Mouse (Mus musculus) myocyte (in vitro differentiated cells): Measurements from ENCODE around the gene Atp5b.

Experiments
- CEBPB ChIP-seq: IDR thresholded peaks from 2 replicates; pipeline ENCODE4 v1.6.1; 2011; ENCODE audit warnings: mild to moderate bottlenecking, moderate library complexity; ENCODE audit not compliant: poor library complexity, insufficient read depth, severe bottlenecking
- E2F4 ChIP-seq: IDR thresholded peaks from one replicate; pipeline ENCODE4 v1.6.1; 2011; ENCODE audit warnings: mild to moderate bottlenecking, control low read depth, moderate library complexity; ENCODE audit not compliant: insufficient read depth
- MAX ChIP-seq: IDR thresholded peaks from one replicate; pipeline ENCODE4 v1.6.1; 2011; ENCODE audit warnings: low read depth, mild to moderate bottlenecking, control low read depth
- MYOD1 ChIP-seq, 3 experiments: IDR thresholded peaks; one replicate each; pipeline ENCODE4 v1.6.1; 2011; ENCODE audit warnings: control low read depth in 2 of 3, low read depth in 2 of 3, mild to moderate bottlenecking in 2 of 3, moderate library complexity in 1 of 3; ENCODE audit not compliant: insufficient read length in 2 of 3, control insufficient read depth in 1 of 3
- MYOG ChIP-seq, 3 experiments: IDR thresholded peaks; one replicate each; pipeline ENCODE4 v1.6.1; 2011; ENCODE audit warnings: control low read depth in 2 of 3, low read depth in 2 of 3, mild to moderate bottlenecking in 2 of 3; ENCODE audit not compliant: insufficient read length in 2 of 3, control insufficient read depth in 1 of 3, insufficient read depth in 1 of 3
- POLR2A ChIP-seq: IDR thresholded peaks from one replicate; pipeline ENCODE4 v1.6.1; 2011; ENCODE audit warnings: low read depth, mild to moderate bottlenecking, control low read depth, moderate library complexity; ENCODE audit not compliant: insufficient read length
- POLR2AphosphoS2 ChIP-seq: IDR thresholded peaks from one replicate; pipeline ENCODE4 v1.6.1; 2011; ENCODE audit warnings: low read depth, control low read depth; ENCODE audit not compliant: insufficient read length
- SRF ChIP-seq: IDR thresholded peaks from one replicate; pipeline ENCODE4 v1.6.1; 2011; ENCODE audit warnings: low read depth; ENCODE audit not compliant: control insufficient read depth, insufficient read length
- TCF12 ChIP-seq: IDR thresholded peaks from one replicate; pipeline ENCODE4 v1.6.1; 2011; ENCODE audit warnings: mild to moderate bottlenecking, control low read depth; ENCODE audit not compliant: poor library complexity, insufficient read depth, severe bottlenecking
- TCF3 ChIP-seq: IDR thresholded peaks from one replicate; pipeline ENCODE4 v1.6.1; 2011; ENCODE audit warnings: low read depth, control low read depth; ENCODE audit not compliant: insufficient read length
- USF1 ChIP-seq: IDR thresholded peaks from one replicate; pipeline ENCODE4 v1.6.1; 2011; ENCODE audit warnings: low read depth, mild to moderate bottlenecking, control low read depth, moderate library complexity

DNA sequence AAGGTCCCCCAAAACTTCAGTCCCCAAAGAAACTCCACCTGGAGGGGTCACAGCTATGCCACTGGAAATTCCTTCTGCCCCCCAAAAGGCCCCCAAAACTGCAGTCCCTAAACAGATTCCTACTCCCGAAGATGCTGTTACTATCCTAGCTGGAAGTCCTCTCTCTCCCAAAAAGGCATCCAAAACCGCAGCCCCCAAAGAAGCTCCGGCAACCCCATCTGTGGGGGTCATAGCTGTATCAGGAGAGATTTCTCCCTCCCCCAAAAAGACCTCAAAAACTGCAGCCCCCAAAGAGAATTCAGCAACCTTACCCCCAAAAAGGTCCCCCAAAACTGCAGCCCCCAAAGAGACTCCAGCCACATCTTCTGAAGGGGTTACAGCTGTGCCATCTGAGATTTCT lies 40.6 kb upstream of the Atp5b start:
- TF ChIP-seq SRF (no peak), USF1 (no peak), POLR2AphosphoS2 (no peak), POLR2A (no peak), TCF3 (no peak), MYOD1 (IDR thresholded peaks at IDR 0.05; ENCODE audit: control insufficient read depth in 1 of 3, insufficient read length in 2 of 3, low read depth in 2 of 3) (no peak), MYOG (IDR thresholded peaks at IDR 0.05; ENCODE audit: control insufficient read depth in 1 of 3, insufficient read depth in 1 of 3, insufficient read length in 2 of 3, low read depth in 2 of 3) (no peak), MAX (no peak), CEBPB (no peak), E2F4 (no peak), TCF12 (no peak)
